Mouse (Mus musculus): Measurements from ENCODE around the gene Zbtb8b.

DNA sequence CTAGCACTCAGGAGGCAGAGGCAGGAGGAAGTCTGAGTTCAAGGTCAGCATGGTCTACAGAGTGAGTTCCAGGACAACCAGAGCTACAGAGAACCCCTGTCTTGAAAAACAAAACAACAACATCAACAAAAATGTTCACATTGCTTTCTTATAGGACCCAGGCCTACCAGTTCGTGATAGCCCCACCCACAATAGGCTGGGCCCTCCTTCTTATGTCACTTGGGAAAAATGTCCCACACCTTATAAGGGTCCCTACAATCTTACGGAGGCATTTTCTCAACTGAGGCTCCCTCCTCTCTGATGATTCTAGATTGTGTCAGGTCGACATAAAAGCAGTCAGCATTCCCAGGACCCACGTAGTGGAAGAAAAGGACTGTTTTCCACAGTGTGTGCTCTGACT, 40.8 kb downstream of the Zbtb8b start:
- no peak for TF ChIP-seq CHD2 (IDR thresholded peaks at IDR 0.05; ENCODE audit: low read depth, low read length)
- TF ChIP-seq ZNF384 (IDR thresholded peaks at IDR 0.05; ENCODE audit: low read depth, low read length): no peak
- no peak for TF ChIP-seq HCFC1 (IDR thresholded peaks at IDR 0.05; ENCODE audit: borderline replicate concordance, insufficient read depth, low read length)
- no peak for TF ChIP-seq ZC3H11A (IDR thresholded peaks at IDR 0.05; ENCODE audit: borderline replicate concordance, low read depth, low read length)

All from ES-E14 (cell line).